Mouse (Mus musculus) embryonic facial prominence, embryonic 13.5 days (tissue): ENCODE data around the gene Cog2. TPM values are rescaled to one million over a fixed set of nuclear protein-coding genes. Genes with fewer than 3 reads are reported as not detected.

ENCODE experiments used
- ATAC-seq: fragments of 200-750 bp; cut with Nextera tagmentation; 2 replicates; pipeline ENCODE4 v1.8.0; 2017; ENCODE audit warnings: low read depth; ENCODE audit not compliant: insufficient number of reproducible peaks, insufficient read depth, low FRiP score, low TSS enrichment
- H3K27ac ChIP-seq: fragments of 300-500 bp; sonication (generic); 2 replicates; pipeline ENCODE4 v1.5.1; 2015; ENCODE audit warnings: moderate library complexity, mild to moderate bottlenecking, inconsistent platforms
- H3K27me3 ChIP-seq: fragments of 300-500 bp; sonication (generic); 2 replicates; pipeline ENCODE4 v1.6.1; 2015; ENCODE audit warnings: mild to moderate bottlenecking, inconsistent platforms
- H3K36me3 ChIP-seq: fragments of 300-500 bp; sonication (generic); 2 replicates; pipeline ENCODE4 v1.6.1; 2015; ENCODE audit warnings: mild to moderate bottlenecking, inconsistent platforms
- H3K4me1 ChIP-seq: fragments of 300-500 bp; sonication (generic); 2 replicates; pipeline ENCODE4 v1.6.1; 2015; ENCODE audit warnings: inconsistent platforms
- H3K4me2 ChIP-seq: fragments of 300-500 bp; sonication (generic); 2 replicates; pipeline ENCODE4 v1.6.1; 2015; ENCODE audit warnings: moderate library complexity, mild to moderate bottlenecking, inconsistent platforms
- H3K4me3 ChIP-seq: fragments of 300-500 bp; sonication (generic); 2 replicates; pipeline ENCODE4 v1.5.1; 2015; ENCODE audit warnings: mild to moderate bottlenecking, inconsistent platforms
- H3K9ac ChIP-seq: fragments of 300-500 bp; sonication (generic); 2 replicates; pipeline ENCODE4 v1.6.1; 2015; ENCODE audit warnings: mild to moderate bottlenecking, inconsistent platforms
- H3K9me3 ChIP-seq: fragments of 300-500 bp; sonication (generic); 2 replicates; pipeline ENCODE4 v1.6.1; 2016; ENCODE audit warnings: inconsistent platforms
- WGBS: fragments of 180-500 bp; shearing (Covaris S2); methylation state at CpG from one replicate; pipeline ENCODE4 v1.1.7; 2015; ENCODE audit warnings: mixed read lengths; 5-methylcytosine and 5-hydroxymethylcytosine counted together
- polyA plus RNA-seq: library from polyadenylated mRNA; unstranded; fragments of >200 nt; fragmentation: Nextera tagmentation; extraction: Ambion mirVana; gene quantifications from 2 replicates; pipeline ENCODE4 v1.2.1, GENCODE M21; 2015

The Cog2 gene
- polyA plus RNA-seq, 1 experiment from 2014 or later, result 39.7 TPM

DNA sequence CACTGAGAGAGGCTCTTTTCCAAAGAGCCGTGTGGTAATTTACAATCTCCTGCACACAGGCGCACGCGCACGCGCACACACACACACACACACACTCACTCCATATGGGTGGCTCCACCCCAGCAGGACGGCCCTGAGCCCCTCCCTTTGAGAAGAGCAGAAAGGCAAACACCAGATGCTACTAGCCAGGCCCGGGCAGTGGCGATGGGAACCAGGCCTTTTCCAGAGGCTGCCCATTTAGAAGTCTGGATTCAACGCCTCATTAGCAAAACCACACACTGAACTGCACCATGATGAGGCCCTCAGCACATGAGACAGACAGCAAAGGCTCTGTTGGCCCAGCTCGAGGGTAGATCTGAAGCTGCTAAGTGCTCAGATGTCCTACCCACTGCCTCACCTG is 24.9 kb upstream of the Cog2 start:
- H3K4me1 ChIP-seq, result no peaks in the 10 kb centered on the region; the same call in 1 of the 2 replicates
- no peak overlapping the region for H3K4me2 ChIP-seq
- 79% methylated on average over 11 of the region's 11 CpGs for WGBS
- H3K36me3 ChIP-seq, result no peaks in the 10 kb centered on the region
- no peak for ATAC-seq
- no peak overlapping the region for H3K4me3 ChIP-seq
- no peaks in the 10 kb centered on the region for H3K9me3 ChIP-seq
- H3K27ac ChIP-seq, result no peak overlapping the region
- no peak overlapping the region for H3K9ac ChIP-seq
- no peaks in the 10 kb centered on the region for H3K27me3 ChIP-seq

- 83% methylated on average over 4 of the region's 4 CpGs for WGBS
- Histone ChIP-seq H3K4me3 (no peak overlapping the region), H3K4me1 (no peaks in the 10 kb centered on the region; the same call in 1 of the 2 replicates), H3K9ac (no peak overlapping the region), H3K9me3 (no peaks in the 10 kb centered on the region), H3K36me3 (no peaks in the 10 kb centered on the region), H3K4me2 (no peak overlapping the region), H3K27me3 (no peaks in the 10 kb centered on the region), H3K27ac (no peak overlapping the region)
- ATAC-seq, result no peak
Measured at GRCm38 (mm10) chr8:124496266-124496665, 24.3 kb upstream of the Cog2 start.

DNA sequence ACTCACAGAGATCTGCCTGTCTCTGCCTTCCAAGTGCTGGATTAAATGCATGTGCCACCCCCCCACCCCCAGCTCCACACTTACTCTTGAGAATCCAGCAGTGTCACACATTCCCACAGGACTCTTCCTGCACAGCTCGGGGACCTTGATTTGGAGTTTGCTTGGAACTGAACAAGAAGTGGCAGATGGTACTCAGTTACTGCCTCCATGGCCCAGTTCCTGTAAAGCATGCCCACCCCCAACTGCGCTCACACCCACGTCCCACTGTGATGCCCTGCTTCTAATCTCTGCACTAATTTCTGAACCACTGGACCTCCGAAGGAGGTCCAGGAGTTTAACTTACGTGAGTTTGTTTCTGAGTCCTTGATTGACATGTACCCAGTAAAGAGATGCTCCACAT is 23.7 kb upstream of the Cog2 start:
- 92% methylated on average over 5 of the region's 5 CpGs for WGBS
- Histone ChIP-seq H3K9ac (no peak overlapping the region), H3K4me3 (no peak overlapping the region), H3K27ac (no peak overlapping the region), H3K4me2 (no peak overlapping the region), H3K27me3 (no peaks in the 10 kb centered on the region), H3K9me3 (no peaks in the 10 kb centered on the region), H3K4me1 (no peaks in the 10 kb centered on the region; the same call in 1 of the 2 replicates), H3K36me3 (no peaks in the 10 kb centered on the region)
- no peak for ATAC-seq

DNA sequence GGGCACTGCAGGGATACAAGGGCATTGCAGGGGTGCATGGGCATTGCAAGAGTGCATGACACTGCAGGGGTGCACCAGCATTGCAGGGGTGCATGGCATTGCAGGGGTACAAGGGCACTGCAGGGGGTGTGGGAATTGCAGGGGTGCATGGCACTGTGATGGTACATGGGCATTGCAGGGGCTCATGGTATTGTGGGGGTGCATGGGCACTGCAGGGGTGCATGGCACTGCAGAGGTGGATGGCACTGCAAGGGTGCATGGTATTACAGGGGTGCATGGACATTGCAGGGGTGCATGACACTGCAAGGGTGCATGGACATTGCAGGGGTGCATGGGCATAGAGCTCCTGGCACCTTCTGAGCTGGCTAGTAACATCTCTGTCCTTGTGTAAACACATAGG is 22.2 kb upstream of the Cog2 start:
- no peak for ATAC-seq
- Histone ChIP-seq H3K27me3 (no peaks in the 10 kb centered on the region), H3K4me1 (no peaks in the 10 kb centered on the region; the same call in 1 of the 2 replicates)

DNA sequence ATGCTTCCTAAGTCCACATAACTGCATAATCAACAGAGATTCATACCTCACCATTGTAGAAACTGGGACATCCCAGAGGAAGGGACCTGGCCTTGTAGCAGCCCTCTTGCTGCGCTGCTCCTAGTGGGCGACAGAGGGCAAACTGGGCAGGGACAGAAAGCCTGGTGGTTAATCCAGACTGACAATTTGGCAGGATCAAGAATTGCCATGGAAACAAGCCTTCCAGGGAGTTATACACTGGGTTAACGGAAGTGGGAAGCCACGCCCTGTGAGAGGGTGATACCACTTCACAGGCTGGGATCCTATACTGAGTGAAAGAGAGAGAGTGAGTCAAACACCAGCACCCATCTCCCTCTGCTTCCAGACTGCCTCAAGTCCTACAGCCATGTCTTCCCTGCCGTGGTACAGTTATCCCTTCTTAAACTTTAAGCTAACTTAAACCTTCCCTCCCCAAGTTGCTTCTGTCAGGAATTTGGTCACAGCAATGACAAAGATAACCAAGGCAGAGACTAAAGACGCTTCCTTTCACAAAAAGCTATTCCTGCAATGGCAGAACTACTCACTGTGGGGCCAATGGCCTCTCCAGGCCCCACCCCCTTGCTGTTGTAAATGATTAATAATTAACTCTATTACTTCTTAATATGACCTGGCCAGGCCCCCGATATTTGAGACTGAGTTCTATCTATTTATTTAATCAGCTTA is 21.2 kb upstream of the Cog2 start:
- H3K27ac ChIP-seq, result no peak overlapping the region
- no peak overlapping the region for H3K4me2 ChIP-seq
- 51% methylated on average over 7 of the region's 7 CpGs for WGBS
- no peaks in the 10 kb centered on the region for H3K27me3 ChIP-seq
- no peaks in the 10 kb centered on the region; the same call in 1 of the 2 replicates for H3K4me1 ChIP-seq
- peaks cover 5% of the 10 kb centered on the region; the same call in 1 of the 2 replicates for H3K9me3 ChIP-seq
- H3K4me3 ChIP-seq, result no peak overlapping the region
- H3K36me3 ChIP-seq, result no peaks in the 10 kb centered on the region
- H3K9ac ChIP-seq, result no peak overlapping the region
- no peak for ATAC-seq

More for the DNA sequence above, 22.2 kb upstream of the Cog2 start:
- Histone ChIP-seq H3K36me3 (no peaks in the 10 kb centered on the region), H3K27ac (no peak overlapping the region), H3K9me3 (peaks cover 3% of the 10 kb centered on the region; the same call in 1 of the 2 replicates), H3K4me2 (no peak overlapping the region), H3K9ac (no peak overlapping the region), H3K4me3 (no peak overlapping the region)

- no peak overlapping the region for H3K9ac ChIP-seq
- no peak overlapping the region for H3K4me2 ChIP-seq
- no peak overlapping the region for H3K4me3 ChIP-seq
- WGBS, result 73% methylated on average over 5 of the region's 5 CpGs
- ATAC-seq, result no peak
- H3K4me1 ChIP-seq, result no peaks in the 10 kb centered on the region; the same call in 1 of the 2 replicates
- no peaks in the 10 kb centered on the region for H3K27me3 ChIP-seq
- H3K36me3 ChIP-seq, result no peaks in the 10 kb centered on the region
- peaks cover 5% of the 10 kb centered on the region; the same call in 1 of the 2 replicates for H3K9me3 ChIP-seq
- H3K27ac ChIP-seq, result no peak overlapping the region
Measured at GRCm38 (mm10) chr8:124499938-124500239, 20.7 kb upstream of the Cog2 start.

GRCm38 (mm10) chr8:124505626-124506025 is 14.9 kb upstream of the Cog2 start:
- H3K4me2 ChIP-seq, result no peak overlapping the region
- no peaks in the 10 kb centered on the region for H3K27me3 ChIP-seq
- no peak for ATAC-seq
- H3K4me1 ChIP-seq, result no peaks in the 10 kb centered on the region
- H3K9ac ChIP-seq, result no peak overlapping the region
- peaks cover 5% of the 10 kb centered on the region; the same call in 1 of the 2 replicates for H3K9me3 ChIP-seq
- no peak overlapping the region for H3K4me3 ChIP-seq
- H3K27ac ChIP-seq, result no peak overlapping the region
- H3K36me3 ChIP-seq, result no peaks in the 10 kb centered on the region

DNA sequence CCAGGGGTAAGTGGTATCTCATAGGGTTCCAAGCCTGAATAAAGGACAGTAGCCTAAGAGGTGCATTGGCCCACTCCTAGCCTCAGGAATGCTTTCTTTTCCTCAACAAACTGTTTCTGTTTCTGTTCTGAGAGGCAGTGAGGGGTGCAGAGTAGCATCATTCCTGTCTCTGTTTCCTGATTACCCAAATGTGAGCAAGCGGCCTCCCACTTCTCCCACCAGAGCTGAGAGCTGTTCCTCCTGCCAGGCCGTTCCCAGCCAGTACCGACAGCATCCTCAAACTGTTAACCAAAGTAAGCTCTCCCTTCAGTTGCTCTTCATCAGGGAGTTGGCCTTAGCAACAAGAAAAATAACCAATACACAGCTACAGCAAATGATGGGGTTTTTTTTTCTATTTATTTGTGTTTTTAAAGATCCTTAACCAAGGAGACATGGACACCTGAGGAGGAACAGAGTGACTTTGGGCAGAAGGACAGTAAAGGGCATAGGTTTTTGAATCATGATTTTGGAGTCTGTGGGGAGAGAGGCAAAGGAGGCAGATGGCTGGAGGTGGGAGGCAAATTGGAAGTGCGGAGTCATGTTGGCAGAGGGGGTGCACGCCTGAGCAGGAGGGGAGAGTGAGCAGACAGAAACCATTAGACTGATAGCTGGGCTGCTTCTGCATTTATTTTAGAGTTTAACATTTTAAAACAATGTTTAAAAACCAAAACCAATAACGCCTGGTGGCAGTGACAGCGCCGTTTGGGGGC is 12.8 kb upstream of the Cog2 start:
- no peak overlapping the region for H3K4me2 ChIP-seq
- ATAC-seq, result no peak
- no peaks in the 10 kb centered on the region for H3K27me3 ChIP-seq
- 75% methylated on average over 8 of the region's 8 CpGs for WGBS
- H3K4me3 ChIP-seq, result no peak overlapping the region
- H3K27ac ChIP-seq, result no peak overlapping the region
- H3K9me3 ChIP-seq, result peaks cover 5% of the 10 kb centered on the region; the same call in 1 of the 2 replicates
- H3K9ac ChIP-seq, result no peak overlapping the region
- H3K4me1 ChIP-seq, result no peaks in the 10 kb centered on the region
- H3K36me3 ChIP-seq, result no peaks in the 10 kb centered on the region

GRCm38 (mm10) chr8:124508321-124508695 is 12.3 kb upstream of the Cog2 start:
- Histone ChIP-seq H3K4me3 (no peak overlapping the region), H3K27me3 (no peaks in the 10 kb centered on the region), H3K4me1 (no peaks in the 10 kb centered on the region), H3K9me3 (peaks cover 3% of the 10 kb centered on the region; the same call in 1 of the 2 replicates), H3K9ac (no peak overlapping the region), H3K27ac (no peak overlapping the region), H3K36me3 (no peaks in the 10 kb centered on the region), H3K4me2 (no peak overlapping the region)
- no peak for ATAC-seq
- WGBS, result 76% methylated on average over 6 of the region's 6 CpGs

DNA sequence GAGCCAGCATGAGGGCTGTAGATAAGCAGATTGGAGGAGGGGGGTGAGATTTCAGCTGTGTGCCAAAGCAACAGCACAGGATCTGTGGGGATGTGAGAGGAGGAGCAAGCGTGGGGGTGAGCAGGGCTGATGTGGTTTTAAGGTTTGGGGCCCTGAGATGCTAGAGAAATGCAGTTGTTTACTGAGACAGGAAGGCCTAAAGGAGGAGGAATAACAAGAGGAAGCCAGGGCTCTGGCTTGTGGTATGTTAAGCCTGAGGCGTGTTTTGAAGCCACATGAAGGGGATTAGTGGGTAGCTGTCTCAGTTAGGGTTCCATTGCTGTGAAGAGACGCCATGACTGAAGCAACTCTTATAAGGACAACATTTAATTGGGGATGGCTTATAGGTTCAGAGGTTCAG is 11.4 kb upstream of the Cog2 start:
- no peak overlapping the region for H3K4me2 ChIP-seq
- no peak overlapping the region for H3K4me3 ChIP-seq
- H3K27me3 ChIP-seq, result no peaks in the 10 kb centered on the region
- 68% methylated on average over 3 of the region's 3 CpGs for WGBS
- no peaks in the 10 kb centered on the region for H3K9me3 ChIP-seq
- H3K36me3 ChIP-seq, result no peaks in the 10 kb centered on the region
- ATAC-seq, result no peak
- no peak overlapping the region for H3K27ac ChIP-seq
- H3K4me1 ChIP-seq, result no peaks in the 10 kb centered on the region
- H3K9ac ChIP-seq, result no peak overlapping the region

- H3K27me3 ChIP-seq, result no peaks in the 10 kb centered on the region; the same call in 1 of the 2 replicates
- H3K4me2 ChIP-seq, result no peak overlapping the region
- H3K27ac ChIP-seq, result no peak overlapping the region
- no peak for ATAC-seq
- H3K9me3 ChIP-seq, result no peaks in the 10 kb centered on the region
- no peak overlapping the region for H3K4me3 ChIP-seq
- H3K4me1 ChIP-seq, result 0 out of 2 replicates have a peak, but pooled peaks cover 3% of the 10 kb centered on the region
- no peak overlapping the region for H3K9ac ChIP-seq
- H3K36me3 ChIP-seq, result no peaks in the 10 kb centered on the region
- 69% methylated on average over 3 of the region's 3 CpGs for WGBS
Measured at GRCm38 (mm10) chr8:124516039-124516438, 4.5 kb upstream of the Cog2 start.

DNA sequence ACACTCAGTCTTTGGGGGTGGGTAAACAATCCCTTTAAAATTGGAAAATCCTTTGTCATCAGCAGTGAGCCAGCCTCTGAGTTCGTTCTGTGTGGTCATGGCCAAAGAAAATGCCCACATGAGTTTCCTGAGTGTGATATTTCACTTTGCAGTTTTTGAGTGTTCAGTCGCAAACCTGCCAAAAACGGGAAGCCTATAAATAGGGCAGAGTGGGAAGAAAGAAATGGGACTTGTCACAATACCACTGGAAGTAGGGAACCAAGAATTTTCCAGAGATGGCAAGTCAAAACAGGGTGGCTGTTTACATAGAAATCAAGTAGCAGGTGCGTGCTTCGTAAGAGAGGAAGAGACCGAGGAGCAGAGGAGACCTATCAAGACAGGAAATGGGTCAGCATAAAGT is 4.0 kb upstream of the Cog2 start:
- Histone ChIP-seq H3K4me1 (peaks cover 7% of the 10 kb centered on the region), H3K9me3 (no peaks in the 10 kb centered on the region), H3K4me2 (no peak overlapping the region), H3K36me3 (no peaks in the 10 kb centered on the region), H3K27ac (no peak overlapping the region), H3K9ac (no peak overlapping the region), H3K27me3 (no peaks in the 10 kb centered on the region; the same call in 1 of the 2 replicates), H3K4me3 (no peak overlapping the region)
- no peak for ATAC-seq
- WGBS, result 75% methylated on average over 6 of the region's 6 CpGs
